9 mouse cellular contexts compared by ENCODE assay signal in genomic region chr2:150665534-150666451, GRCm38 (mm10). TPM values are rescaled to one million over a fixed set of nuclear protein-coding genes. Genes with fewer than 3 reads are reported as not detected.
DNase-seq lines count a peak whose midpoint lies in the region; ATAC-seq and TF ChIP-seq lines count a peak whose summit lies in the region.
"Had no signal": no experiment of that assay in that cellular context is flagged by ENCODE, and none has a peak within 500 bp of the region (broad histone marks: within the 10 kb centered on the region; RNA-seq: fewer than 3 reads in every experiment).

No protein-coding gene starts in this region.

- no peak for ATAC-seq in kidney, embryonic 15.5 days (replicated peaks; ENCODE audit: low FRiP score)
- no peak for ATAC-seq in forebrain, embryonic 15.5 days (replicated peaks)
- peak; percentile 73 for ATAC-seq in liver, embryonic 14.5 days (ENCODE audit: insufficient read depth)
- ATAC-seq in frontal cortex, adult (ENCODE audit: low TSS enrichment) = no peak

- peak; percentile 73 for DNase-seq in kidney, adult 11 months
- DNase-seq in liver, embryonic 14.5 days (ENCODE audit: low read depth in 3 of 3, low spot score in 3 of 3) = peak; percentile 70 to 81 (median 74)
- peak; percentile 46 to 71 for DNase-seq in spleen, postnatal 4 days (ENCODE audit: low spot score in 2 of 2)
- no peak for DNase-seq in layer of hippocampus, postnatal 36 days
- no peak for DNase-seq in right cerebral cortex, postnatal 14 days

- H3K36me3 ChIP-seq in kidney, embryonic 15.5 days = no peaks in the 10 kb centered on the region
- no peaks in the 10 kb centered on the region for H3K36me3 ChIP-seq in forebrain, embryonic 15.5 days
- H3K36me3 ChIP-seq in liver, embryonic 14.5 days (replicated peaks; ENCODE audit: control insufficient read depth, insufficient read depth, low read depth) = no peaks in the 10 kb centered on the region

- WGBS in kidney, embryonic 15.5 days = 53% methylated on average over 10 of the region's 10 CpGs
- WGBS in forebrain, embryonic 15.5 days = 48% methylated on average over 10 of the region's 10 CpGs
- WGBS in liver, embryonic 14.5 days (ENCODE audit: insufficient replicate concordance) = 5% methylated on average over 10 of the region's 10 CpGs

- H3K9ac ChIP-seq in kidney, embryonic 15.5 days = no peak overlapping the region
- no peak overlapping the region for H3K9ac ChIP-seq in forebrain, embryonic 15.5 days (replicated peaks)
- peak overlapping the region; percentile 61 for H3K9ac ChIP-seq in liver, embryonic 14.5 days (replicated peaks)

- TF ChIP-seq CTCF in liver, embryonic 14.5 days (IDR thresholded peaks at IDR 0.05; ENCODE audit: low read depth) = no peak

- H3K4me1 ChIP-seq in kidney, embryonic 15.5 days = peaks cover 19% of the 10 kb centered on the region
- H3K4me1 ChIP-seq in forebrain, embryonic 15.5 days = peaks cover 61% of the 10 kb centered on the region
- H3K4me1 ChIP-seq in liver, embryonic 14.5 days (replicated peaks; ENCODE audit: control insufficient read depth in 2 of 2, insufficient read depth in 2 of 2, low read length in 1 of 2) = peaks cover 40 to 63% of the 10 kb centered on the region in 2 experiments

- H3K9me3 ChIP-seq in kidney, embryonic 15.5 days (replicated peaks) = no peaks in the 10 kb centered on the region
- no peaks in the 10 kb centered on the region for H3K9me3 ChIP-seq in forebrain, embryonic 15.5 days
- H3K9me3 ChIP-seq in liver, embryonic 14.5 days (ENCODE audit: control insufficient read depth, low read length) = no peaks in the 10 kb centered on the region

- TF ChIP-seq EP300 in liver, embryonic 14.5 days (IDR thresholded peaks at IDR 0.05; ENCODE audit: low read depth) = peak; percentile 78

- peaks cover 21% of the 10 kb centered on the region for H3K27me3 ChIP-seq in kidney, embryonic 15.5 days
- H3K27me3 ChIP-seq in forebrain, embryonic 15.5 days = no peaks in the 10 kb centered on the region
- no peaks in the 10 kb centered on the region for H3K27me3 ChIP-seq in liver, embryonic 14.5 days (ENCODE audit: control insufficient read depth, insufficient read depth, low read length)

- no peak overlapping the region for H3K4me3 ChIP-seq in kidney, embryonic 15.5 days (replicated peaks)
- no peak overlapping the region for H3K4me3 ChIP-seq in forebrain, embryonic 15.5 days
- H3K4me3 ChIP-seq in liver, embryonic 14.5 days (ENCODE audit: insufficient read depth in 1 of 2, low read depth in 2 of 2, low read length in 2 of 2) = peak overlapping the region; percentile 60 to 96

- H3K4me2 ChIP-seq in kidney, embryonic 15.5 days = no peak overlapping the region
- no peak overlapping the region; the same call in 1 of the 2 replicates for H3K4me2 ChIP-seq in forebrain, embryonic 15.5 days (replicated peaks)
- H3K4me2 ChIP-seq in liver, embryonic 14.5 days (ENCODE audit: low read depth) = peak overlapping the region; percentile 96

- H3K27ac ChIP-seq in kidney, embryonic 15.5 days = no peak overlapping the region
- peak overlapping the region; percentile 46 for H3K27ac ChIP-seq in forebrain, embryonic 15.5 days (replicated peaks)
- H3K27ac ChIP-seq in liver, embryonic 14.5 days = peak overlapping the region; percentile 83

RNA-seq across cellular contexts. Expression of gene Acss1, which starts 2.5 kb away (rescaled TPM):
- polyA plus RNA-seq in kidney, embryonic 15.5 days (2015; fragmentation: Nextera tagmentation; extraction: Ambion mirVana) = 9.5 and 9.9 TPM in 2 replicates
- polyA plus RNA-seq in forebrain, embryonic 15.5 days (2015; fragmentation: Nextera tagmentation; extraction: Ambion mirVana) = 25.9 and 26.3 TPM in 2 replicates
- 30.4 and 34.1 TPM in 2 replicates for polyA plus RNA-seq in liver, embryonic 14.5 days (2012; rRNA removed)
- 30.3 and 38.7 TPM in 2 replicates for polyA plus RNA-seq in liver, embryonic 14.5 days (2014; fragmentation: Nextera tagmentation; extraction: Ambion mirVana)
- total RNA-seq in layer of hippocampus, postnatal 36 days (2021) = 10 to 100 TPM; 22.7 to 29.9 TPM

RNA-seq across cellular contexts. Expression of gene Vsx1, which starts 23.4 kb away (rescaled TPM):
- polyA plus RNA-seq in kidney, embryonic 15.5 days (2015; fragmentation: Nextera tagmentation; extraction: Ambion mirVana) = not detected in 2 replicates
- polyA plus RNA-seq in forebrain, embryonic 15.5 days (2015; fragmentation: Nextera tagmentation; extraction: Ambion mirVana) = not detected in 2 replicates
- polyA plus RNA-seq in liver, embryonic 14.5 days (2012; rRNA removed) = not detected in 2 replicates
- not detected in 2 replicates for polyA plus RNA-seq in liver, embryonic 14.5 days (2014; fragmentation: Nextera tagmentation; extraction: Ambion mirVana)
- under 1 TPM in 1 of 2 experiments, not detected in 1; 0.10 TPM for total RNA-seq in layer of hippocampus, postnatal 36 days (2021)
- polyA plus RNA-seq: gonadal fat pad, adult 2 months had no signal

RNA-seq across cellular contexts. Expression of gene Apmap, which starts 57.4 kb away (rescaled TPM):
- 46.0 and 47.6 TPM in 2 replicates for polyA plus RNA-seq in kidney, embryonic 15.5 days (2015; fragmentation: Nextera tagmentation; extraction: Ambion mirVana)
- 40.9 and 41.0 TPM in 2 replicates for polyA plus RNA-seq in forebrain, embryonic 15.5 days (2015; fragmentation: Nextera tagmentation; extraction: Ambion mirVana)
- 14.3 and 18.5 TPM in 2 replicates for polyA plus RNA-seq in liver, embryonic 14.5 days (2012; rRNA removed)
- 26.3 and 26.5 TPM in 2 replicates for polyA plus RNA-seq in liver, embryonic 14.5 days (2014; fragmentation: Nextera tagmentation; extraction: Ambion mirVana)
- total RNA-seq in layer of hippocampus, postnatal 36 days (2021) = 10 to 100 TPM; 49.4 to 58.6 TPM

Comparison
In these comparisons a context has a peak if more than half of its experiments do, and no peak if none do; other contexts are left out.
1. DNase-seq: peak in kidney, adult 11 months (single experiment), liver, embryonic 14.5 days (3 of 3) and spleen, postnatal 4 days (2 of 2); none in layer of hippocampus, postnatal 36 days (0 of 2) and right cerebral cortex, postnatal 14 days (single experiment).
2. H3K4me3 ChIP-seq: peak in liver, embryonic 14.5 days (2 of 2); none in kidney, embryonic 15.5 days (single experiment) and forebrain, embryonic 15.5 days (single experiment).